Mouse (Mus musculus) limb, embryonic 12.5 days (tissue): ENCODE results near the gene Dglucy. TPM values are rescaled to one million over a fixed set of nuclear protein-coding genes. Genes with fewer than 3 reads are reported as not detected.
"Not testable (repeated sequence)": the region's sequence is repeated elsewhere in the genome, so short reads cannot be mapped to it uniquely, and the experiment has no call there.

Experiments used
- ATAC-seq: fragments of 200-750 bp; cut with Nextera tagmentation; 2 replicates; pipeline ENCODE4 v1.8.0; 2017; ENCODE audit warnings: low read depth, moderate TSS enrichment; ENCODE audit not compliant: insufficient number of reproducible peaks, insufficient read depth, low FRiP score, low TSS enrichment
- H3K27ac ChIP-seq: fragments of 300-500 bp; sonication (generic); 2 replicates; pipeline ENCODE4 v1.5.1; 2016; ENCODE audit warnings: mild to moderate bottlenecking, moderate library complexity
- H3K27me3 ChIP-seq: fragments of 300-500 bp; sonication (generic); 2 replicates; pipeline ENCODE4 v1.6.1; 2016; ENCODE audit warnings: mild to moderate bottlenecking, moderate library complexity
- H3K36me3 ChIP-seq: fragments of 300-500 bp; sonication (generic); 2 replicates; pipeline ENCODE4 v1.6.1; 2016; ENCODE audit warnings: mild to moderate bottlenecking, moderate library complexity
- H3K4me1 ChIP-seq: fragments of 300-500 bp; sonication (generic); replicated peaks from 2 replicates; pipeline ENCODE4 v1.6.1; 2016
- H3K4me2 ChIP-seq: fragments of 300-500 bp; sonication (generic); 2 replicates; pipeline ENCODE4 v1.6.1; 2016; ENCODE audit warnings: mild to moderate bottlenecking, moderate library complexity
- H3K4me3 ChIP-seq: fragments of 300-500 bp; sonication (generic); replicated peaks from 2 replicates; pipeline ENCODE4 v1.5.1; 2016; ENCODE audit warnings: mild to moderate bottlenecking
- H3K9ac ChIP-seq: fragments of 300-500 bp; sonication (generic); replicated peaks from 2 replicates; pipeline ENCODE4 v1.6.1; 2016; ENCODE audit warnings: mild to moderate bottlenecking, moderate library complexity
- H3K9me3 ChIP-seq: fragments of 300-500 bp; sonication (generic); 2 replicates; pipeline ENCODE4 v1.6.1; 2016; ENCODE audit warnings: mild to moderate bottlenecking, moderate library complexity
- WGBS: fragments of 180-500 bp; shearing (Covaris S2); methylation state at CpG from one replicate; pipeline ENCODE4 v1.1.7; 2016; 5-methylcytosine and 5-hydroxymethylcytosine counted together
- polyA plus RNA-seq: library from polyadenylated mRNA; unstranded; fragments of >200 nt; fragmentation: Nextera tagmentation; extraction: Ambion mirVana; gene quantifications from 2 replicates; pipeline ENCODE4 v1.2.1, GENCODE M21; 2016

Gene Dglucy
- polyA plus RNA-seq, 1 experiment from 2014 or later = 1.5 TPM

GRCm38 (mm10) chr12:100784152-100784551, 5.3 kb downstream of the Dglucy start:
- WGBS = 83% methylated on average over 2 of the region's 2 CpGs
- no peak overlapping the region for H3K9ac ChIP-seq
- no peak overlapping the region for H3K27ac ChIP-seq
- peaks cover 12% of the 10 kb centered on the region for H3K4me1 ChIP-seq
- ATAC-seq = no peak
- no peaks in the 10 kb centered on the region for H3K27me3 ChIP-seq
- H3K4me2 ChIP-seq = no peak overlapping the region
- H3K36me3 ChIP-seq = no peaks in the 10 kb centered on the region
- no peak overlapping the region for H3K4me3 ChIP-seq
- H3K9me3 ChIP-seq = no peaks in the 10 kb centered on the region

DNA sequence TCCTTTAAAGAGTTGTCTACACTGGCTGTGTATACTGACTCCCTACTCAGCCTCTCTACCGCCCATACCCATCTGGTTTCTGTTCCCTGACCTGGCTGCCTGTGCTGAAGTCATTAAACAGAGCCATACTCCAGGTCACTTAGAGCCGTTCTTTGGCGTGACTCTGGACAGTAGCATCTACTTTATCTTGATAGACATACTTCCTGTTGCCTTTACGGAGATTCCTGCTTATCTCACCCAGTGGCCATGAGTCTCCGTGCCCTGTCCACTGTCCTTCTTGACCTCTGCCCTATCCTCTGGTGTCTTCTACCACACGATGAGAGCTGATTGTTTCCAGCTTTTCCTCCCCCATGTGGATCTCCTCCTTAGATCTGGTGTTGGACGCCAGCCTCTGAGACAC, 6.5 kb downstream of the Dglucy start:
- H3K9ac ChIP-seq = no peak overlapping the region
- H3K27me3 ChIP-seq = no peaks in the 10 kb centered on the region
- no peak overlapping the region for H3K27ac ChIP-seq
- 30% methylated on average over 7 of the region's 7 CpGs for WGBS
- H3K4me3 ChIP-seq = no peak overlapping the region
- ATAC-seq = no peak
- H3K4me2 ChIP-seq = no peak overlapping the region
- H3K4me1 ChIP-seq = 0 out of 2 replicates have a peak, but pooled peaks cover 4% of the 10 kb centered on the region
- H3K36me3 ChIP-seq = no peaks in the 10 kb centered on the region
- H3K9me3 ChIP-seq = no peaks in the 10 kb centered on the region

GRCm38 (mm10) chr12:100789981-100790550, 11.2 kb downstream of the Dglucy start:
- 59% methylated on average over 3 of the region's 3 CpGs for WGBS
- H3K4me3 ChIP-seq = no peak overlapping the region
- no peaks in the 10 kb centered on the region for H3K36me3 ChIP-seq
- 0 out of 2 replicates have a peak, but pooled peaks cover 4% of the 10 kb centered on the region for H3K4me1 ChIP-seq
- no peaks in the 10 kb centered on the region for H3K9me3 ChIP-seq
- no peak for ATAC-seq
- H3K27ac ChIP-seq = no peak overlapping the region
- no peaks in the 10 kb centered on the region for H3K27me3 ChIP-seq
- no peak overlapping the region for H3K9ac ChIP-seq
- H3K4me2 ChIP-seq = no peak overlapping the region

- Histone ChIP-seq H3K4me1 (no peaks in the 10 kb centered on the region), H3K9ac (no peak overlapping the region), H3K4me3 (no peak overlapping the region), H3K27ac (no peak overlapping the region), H3K27me3 (no peaks in the 10 kb centered on the region), H3K4me2 (no peak overlapping the region), H3K36me3 (no peaks in the 10 kb centered on the region), H3K9me3 (no peaks in the 10 kb centered on the region)
- ATAC-seq = no peak
- WGBS = 89% methylated on average over 6 of the region's 6 CpGs
Observed at GRCm38 (mm10) chr12:100791425-100791824, 12.6 kb downstream of the Dglucy start.

GRCm38 (mm10) chr12:100794450-100795230, 15.8 kb downstream of the Dglucy start:
- ATAC-seq = no peak
- Histone ChIP-seq H3K4me1 (no peaks in the 10 kb centered on the region), H3K9ac (no peak overlapping the region), H3K27me3 (no peaks in the 10 kb centered on the region), H3K9me3 (no peaks in the 10 kb centered on the region), H3K4me2 (no peak overlapping the region), H3K36me3 (no peaks in the 10 kb centered on the region), H3K27ac (no peak overlapping the region), H3K4me3 (no peak overlapping the region)
- WGBS = 66% methylated on average over 7 of the region's 7 CpGs

DNA sequence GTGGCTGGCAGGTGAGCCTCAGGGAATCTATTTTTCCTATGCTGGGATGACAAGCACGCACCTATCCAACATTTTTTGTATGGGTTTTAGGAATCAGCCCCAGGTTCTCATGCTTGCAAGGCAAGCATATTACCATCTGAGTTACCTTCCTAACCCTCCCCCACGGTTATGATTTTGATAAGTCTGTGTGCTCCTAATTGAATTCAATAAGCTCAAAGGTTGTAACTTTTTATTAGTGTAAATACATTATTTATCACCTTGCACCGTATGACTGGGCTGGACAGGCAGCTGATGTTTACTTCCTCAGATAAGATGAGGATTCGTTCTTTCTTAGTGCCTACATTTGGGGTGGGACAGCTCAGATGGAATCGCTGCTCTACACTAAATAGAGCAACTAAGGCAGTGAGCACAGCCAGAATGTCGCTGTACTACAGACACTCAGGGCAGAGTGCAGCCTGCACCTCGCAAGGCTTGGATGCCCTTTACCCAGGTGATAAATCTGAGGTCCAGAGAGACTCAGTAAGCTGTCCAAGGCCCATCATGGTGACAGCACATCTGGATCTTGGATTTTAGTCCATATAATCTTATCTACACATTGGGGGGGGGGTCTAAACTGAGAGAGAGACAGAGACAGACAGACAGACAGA, 16.7 kb downstream of the Dglucy start:
- no peaks in the 10 kb centered on the region for H3K4me1 ChIP-seq
- 82% methylated on average over 7 of the region's 7 CpGs for WGBS
- no peak overlapping the region for H3K9ac ChIP-seq
- H3K9me3 ChIP-seq = no peaks in the 10 kb centered on the region
- H3K27ac ChIP-seq = no peak overlapping the region
- ATAC-seq = no peak
- no peaks in the 10 kb centered on the region for H3K36me3 ChIP-seq
- no peak overlapping the region for H3K4me2 ChIP-seq
- H3K27me3 ChIP-seq = no peaks in the 10 kb centered on the region
- H3K4me3 ChIP-seq = no peak overlapping the region

- H3K27me3 ChIP-seq, H3K9ac ChIP-seq, H3K4me3 ChIP-seq, H3K27ac ChIP-seq, H3K9me3 ChIP-seq, H3K4me1 ChIP-seq, H3K36me3 ChIP-seq, ATAC-seq, H3K4me2 ChIP-seq: not testable (repeated sequence)
- 95% methylated on average over 19 of the region's 19 CpGs for WGBS
Observed at GRCm38 (mm10) chr12:100803391-100803790, 24.5 kb downstream of the Dglucy start.

DNA sequence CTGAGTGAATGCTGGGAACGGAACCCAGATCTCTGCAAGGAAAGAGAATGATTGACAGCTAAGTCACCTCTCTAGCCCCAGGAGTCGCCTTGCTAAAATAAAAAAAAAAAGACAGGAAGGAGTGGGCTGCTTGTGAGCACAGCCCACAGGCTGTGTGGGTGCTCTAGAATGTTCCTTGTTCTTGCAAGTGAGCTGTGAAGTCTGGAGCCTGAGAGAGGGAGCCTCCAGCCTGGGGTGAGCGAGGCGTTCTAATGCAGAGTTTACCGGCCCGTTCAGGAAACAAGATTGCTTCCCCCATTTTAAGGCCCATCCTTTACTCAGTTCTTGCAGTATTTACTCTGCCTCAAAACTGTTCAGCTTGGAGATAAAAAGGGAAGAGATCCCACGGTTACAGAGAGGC, 28.4 kb downstream of the Dglucy start:
- no peak overlapping the region for H3K9ac ChIP-seq
- H3K9me3 ChIP-seq = no peaks in the 10 kb centered on the region
- H3K4me2 ChIP-seq = no peak overlapping the region
- no peaks in the 10 kb centered on the region for H3K4me1 ChIP-seq
- H3K36me3 ChIP-seq = no peaks in the 10 kb centered on the region
- H3K27me3 ChIP-seq = no peaks in the 10 kb centered on the region
- WGBS = 83% methylated on average over 7 of the region's 7 CpGs
- ATAC-seq = no peak
- H3K4me3 ChIP-seq = no peak overlapping the region
- H3K27ac ChIP-seq = no peak overlapping the region

DNA sequence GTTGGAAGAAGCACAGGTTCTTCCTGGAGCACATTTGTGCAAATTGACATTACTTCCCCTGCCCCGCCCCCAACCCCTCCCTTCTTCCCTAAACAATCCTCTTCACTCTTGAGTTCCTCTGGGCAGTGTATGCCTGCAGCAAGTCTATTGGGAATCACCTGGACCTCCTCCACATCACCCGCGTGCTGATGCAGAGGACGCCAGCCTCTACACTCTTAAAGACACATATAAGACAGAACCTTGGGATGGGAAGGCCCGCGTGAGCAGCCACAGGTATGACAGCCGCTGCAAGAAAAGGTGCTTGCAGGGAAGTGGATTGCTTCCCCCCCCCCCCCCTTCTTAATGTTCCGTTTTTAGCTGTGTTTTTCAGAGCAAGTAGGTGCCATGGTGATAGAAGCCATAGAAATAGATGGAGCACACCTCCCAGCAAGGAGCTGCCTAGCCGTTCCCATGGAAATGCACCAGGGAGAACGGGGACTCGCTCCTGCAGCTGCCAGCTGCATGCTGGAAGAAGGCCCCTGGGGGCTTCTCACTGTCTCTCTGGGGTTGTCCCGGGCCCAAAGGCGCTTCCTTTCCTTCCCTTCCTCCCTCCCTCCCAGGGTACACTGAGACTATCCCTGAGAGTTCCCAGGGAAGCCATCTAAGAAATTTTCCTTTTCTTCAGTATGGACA, 29.9 kb downstream of the Dglucy start:
- no peak overlapping the region for H3K27ac ChIP-seq
- H3K27me3 ChIP-seq = no peaks in the 10 kb centered on the region
- no peak overlapping the region for H3K4me3 ChIP-seq
- H3K9ac ChIP-seq = no peak overlapping the region
- ATAC-seq = no peak
- H3K4me2 ChIP-seq = no peak overlapping the region
- H3K36me3 ChIP-seq = no peaks in the 10 kb centered on the region
- no peaks in the 10 kb centered on the region for H3K9me3 ChIP-seq
- no peaks in the 10 kb centered on the region for H3K4me1 ChIP-seq
- WGBS = 53% methylated on average over 13 of the region's 13 CpGs

GRCm38 (mm10) chr12:100810542-100810941, 31.7 kb downstream of the Dglucy start:
- Histone ChIP-seq H3K9me3 (no peaks in the 10 kb centered on the region), H3K4me3 (no peak overlapping the region), H3K4me1 (no peaks in the 10 kb centered on the region), H3K27ac (no peak overlapping the region), H3K27me3 (no peaks in the 10 kb centered on the region), H3K4me2 (no peak overlapping the region), H3K36me3 (no peaks in the 10 kb centered on the region), H3K9ac (no peak overlapping the region)
- 90% methylated on average over 11 of the region's 11 CpGs for WGBS
- no peak for ATAC-seq

GRCm38 (mm10) chr12:100813901-100814300, 35.0 kb downstream of the Dglucy start:
- WGBS = 87% methylated on average over 2 of the region's 2 CpGs
- no peak overlapping the region for H3K4me3 ChIP-seq
- no peaks in the 10 kb centered on the region for H3K4me1 ChIP-seq
- H3K4me2 ChIP-seq = no peak overlapping the region
- H3K27me3 ChIP-seq = no peaks in the 10 kb centered on the region
- no peak overlapping the region for H3K9ac ChIP-seq
- H3K9me3 ChIP-seq = no peaks in the 10 kb centered on the region
- ATAC-seq = no peak
- H3K27ac ChIP-seq = no peak overlapping the region
- H3K36me3 ChIP-seq = no peaks in the 10 kb centered on the region
